ENCODE assay signal across 7 mouse cellular contexts in genomic region chr14:60378057-60378565, GRCm38 (mm10). TPM values are rescaled to one million over a fixed set of nuclear protein-coding genes. Genes with fewer than 3 reads are reported as not detected.
DNase-seq lines count a peak whose midpoint lies in the region; ATAC-seq and TF ChIP-seq lines count a peak whose summit lies in the region.

No protein-coding gene starts in this region.

- peak overlapping the region; percentile 61 for H3K4me3 ChIP-seq in kidney, embryonic 15.5 days (replicated peaks)
- H3K4me3 ChIP-seq in limb, embryonic 13.5 days, result peak overlapping the region; percentile 62
- H3K4me3 ChIP-seq in midbrain, embryonic 15.5 days, result peak overlapping the region; percentile 64
- H3K4me3 ChIP-seq in testis, adult 2 months (ENCODE audit: control insufficient read depth, low read depth, low read length), result peak overlapping the region; percentile 80

- peak overlapping the region; percentile 57 for H3K9ac ChIP-seq in kidney, embryonic 15.5 days
- H3K9ac ChIP-seq in limb, embryonic 13.5 days, result peak overlapping the region; percentile 74
- peak overlapping the region; percentile 95 for H3K9ac ChIP-seq in midbrain, embryonic 15.5 days

- under 1% methylated on average over 53 of the region's 53 CpGs for WGBS in kidney, embryonic 15.5 days
- under 1% methylated on average over 53 of the region's 53 CpGs for WGBS in limb, embryonic 13.5 days
- under 1% methylated on average over 53 of the region's 53 CpGs for WGBS in midbrain, embryonic 15.5 days

- H3K27me3 ChIP-seq in kidney, embryonic 15.5 days, result peaks cover 46% of the 10 kb centered on the region
- peaks cover 34% of the 10 kb centered on the region for H3K27me3 ChIP-seq in limb, embryonic 13.5 days
- no peaks in the 10 kb centered on the region for H3K27me3 ChIP-seq in midbrain, embryonic 15.5 days (replicated peaks)
- peaks cover 5% of the 10 kb centered on the region for H3K27me3 ChIP-seq in testis, adult 2 months (ENCODE audit: control insufficient read depth, insufficient read depth, low read length)

- no peaks in the 10 kb centered on the region for H3K9me3 ChIP-seq in kidney, embryonic 15.5 days (replicated peaks)
- H3K9me3 ChIP-seq in limb, embryonic 13.5 days, result no peaks in the 10 kb centered on the region
- no peaks in the 10 kb centered on the region for H3K9me3 ChIP-seq in midbrain, embryonic 15.5 days

- peaks cover 22% of the 10 kb centered on the region for H3K4me1 ChIP-seq in kidney, embryonic 15.5 days
- peaks cover 13% of the 10 kb centered on the region for H3K4me1 ChIP-seq in limb, embryonic 13.5 days
- H3K4me1 ChIP-seq in midbrain, embryonic 15.5 days, result peaks cover 39% of the 10 kb centered on the region
- peaks cover 15% of the 10 kb centered on the region for H3K4me1 ChIP-seq in testis, adult 2 months (ENCODE audit: control insufficient read depth, insufficient read depth, low read length)

- peak; percentile 43; the same call in 1 of the 2 replicates for TF ChIP-seq POLR2A in testis, adult 2 months (IDR thresholded peaks at IDR 0.05; ENCODE audit: control insufficient read depth, low read depth, low read length)

- no peaks in the 10 kb centered on the region for H3K36me3 ChIP-seq in kidney, embryonic 15.5 days
- no peaks in the 10 kb centered on the region for H3K36me3 ChIP-seq in limb, embryonic 13.5 days
- no peaks in the 10 kb centered on the region for H3K36me3 ChIP-seq in midbrain, embryonic 15.5 days (replicated peaks)
- H3K36me3 ChIP-seq in testis, adult 2 months (ENCODE audit: control insufficient read depth, insufficient read depth, low read length), result no peaks in the 10 kb centered on the region

- DNase-seq in adrenal gland, postnatal 25 days, result peak; percentile 83
- DNase-seq in cerebellum, postnatal 14 days, result peak; percentile 95 to 97
- peak; percentile 75 to 79 for DNase-seq in frontal cortex, postnatal 25 days (ENCODE audit: low spot score in 2 of 2)

- ATAC-seq in kidney, embryonic 15.5 days (replicated peaks; ENCODE audit: low FRiP score), result peak; percentile 82
- peak; percentile 86 for ATAC-seq in limb, embryonic 13.5 days (ENCODE audit: low FRiP score, low read depth)
- ATAC-seq in midbrain, embryonic 15.5 days (replicated peaks), result peak; percentile 94

- H3K27ac ChIP-seq in kidney, embryonic 15.5 days, result no peak overlapping the region
- H3K27ac ChIP-seq in limb, embryonic 13.5 days, result no peak overlapping the region
- H3K27ac ChIP-seq in midbrain, embryonic 15.5 days, result peak overlapping the region; percentile 98
- H3K27ac ChIP-seq in testis, adult 2 months (ENCODE audit: control insufficient read depth, insufficient read depth, low read depth, low read length), result no peak overlapping the region

- TF ChIP-seq CTCF in testis, adult 2 months (IDR thresholded peaks at IDR 0.05; ENCODE audit: control insufficient read depth, insufficient read depth, insufficient replicate concordance, low read depth, low read length), result no peak

- peak overlapping the region; percentile 97 for H3K4me2 ChIP-seq in kidney, embryonic 15.5 days
- peak overlapping the region; percentile 94 for H3K4me2 ChIP-seq in limb, embryonic 13.5 days (replicated peaks)
- peak overlapping the region; percentile 89 for H3K4me2 ChIP-seq in midbrain, embryonic 15.5 days

RNA-seq across cellular contexts. Expression of gene Amer2, which starts 5.1 kb away (rescaled TPM):
- 3.1 and 3.7 TPM in 2 replicates for total RNA-seq in adrenal gland, postnatal 25 days (2021)
- polyA plus RNA-seq in kidney, embryonic 15.5 days (2015; fragmentation: Nextera tagmentation; extraction: Ambion mirVana), result 2.6 and 2.8 TPM in 2 replicates
- 1.8 and 2.3 TPM in 2 replicates for polyA plus RNA-seq in limb, embryonic 13.5 days (2015; fragmentation: Nextera tagmentation; extraction: Ambion mirVana)
- 31.3 and 35.0 TPM in 2 replicates for polyA plus RNA-seq in midbrain, embryonic 15.5 days (2015; fragmentation: Nextera tagmentation; extraction: Ambion mirVana)
- polyA plus RNA-seq in testis, adult 2 months (2012; rRNA removed), result 37.6 and 44.4 TPM in 2 replicates
